8 mouse cellular contexts compared by ENCODE assay signal in the genomic region with DNA sequence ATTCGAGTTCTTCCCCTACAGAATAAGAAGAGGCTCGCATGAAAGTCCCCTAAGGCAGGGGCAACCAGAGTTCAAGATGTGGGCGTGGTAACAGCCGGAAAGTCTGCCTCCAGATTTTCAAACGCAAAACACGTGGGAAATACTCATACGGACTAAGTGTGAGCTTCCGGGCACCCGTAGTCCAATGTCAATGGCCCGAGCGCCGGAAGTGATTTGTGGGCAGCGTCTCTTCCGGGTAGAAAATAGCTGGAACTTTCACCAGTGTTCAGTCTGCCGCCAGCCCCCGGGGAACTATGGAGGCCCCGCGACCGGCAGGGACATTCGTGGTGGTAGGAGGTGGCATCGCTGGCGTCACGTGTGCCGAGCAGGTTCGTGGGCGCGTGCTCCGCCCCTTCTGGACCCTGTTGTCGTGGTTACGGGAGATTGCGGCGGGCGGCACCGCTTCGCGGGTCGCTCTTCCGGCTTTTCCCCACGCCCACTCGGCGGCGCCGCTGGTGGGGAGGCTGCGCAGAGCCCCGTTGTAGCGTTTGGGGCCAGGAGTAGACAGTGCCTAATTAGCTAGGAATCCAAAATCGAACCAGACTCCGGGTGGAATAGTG. TPM values are rescaled to one million over a fixed set of nuclear protein-coding genes. Genes with fewer than 3 reads are reported as not detected.
DNase-seq lines count a peak whose midpoint lies in the region; ATAC-seq and TF ChIP-seq lines count a peak whose summit lies in the region.

A gene (plus strand): TSS at position 215 of the 599 bp plus-strand sequence.

- peak; percentile 95 for ATAC-seq in forebrain, embryonic 11.5 days (replicated peaks; ENCODE audit: low FRiP score)
- peak; percentile 92 for ATAC-seq in heart, postnatal 0 days (ENCODE audit: insufficient read depth, low read depth)
- ATAC-seq in liver, embryonic 16.5 days (ENCODE audit: low read depth) = peak; percentile 92
- ATAC-seq in neural tube, embryonic 13.5 days (ENCODE audit: low read depth) = peak; percentile 97

- H3K4me3 ChIP-seq in CH12.LX (replicated peaks in 1 of 3; ENCODE audit: low read depth in 2 of 3, low read length in 2 of 3, poor library complexity in 1 of 3) = peak within 1 kb of the TSS; percentile 71 to 81 (median 73)
- peak within 1 kb of the TSS; percentile 70 for H3K4me3 ChIP-seq in forebrain, embryonic 11.5 days (ENCODE audit: low read depth, low read length)
- peak within 1 kb of the TSS; percentile 68 for H3K4me3 ChIP-seq in heart, postnatal 0 days (ENCODE audit: low read depth, low read length)
- H3K4me3 ChIP-seq in liver, embryonic 16.5 days (ENCODE audit: low read depth, low read length) = peak within 1 kb of the TSS; percentile 85
- peak within 1 kb of the TSS; percentile 67 for H3K4me3 ChIP-seq in neural tube, embryonic 13.5 days
- H3K4me3 ChIP-seq in testis, adult 2 months (ENCODE audit: control insufficient read depth, low read depth, low read length) = peak within 1 kb of the TSS; percentile 99

- no peak for TF ChIP-seq CTCF in CH12.LX (conservative IDR thresholded peaks at IDR 0.05 in 1 of 2, IDR thresholded peaks at IDR 0.05 in 1 of 2; ENCODE audit: low read depth in 2 of 2, low read length in 2 of 2)
- TF ChIP-seq CTCF in heart, postnatal 0 days (IDR thresholded peaks at IDR 0.05; ENCODE audit: low read depth) = no peak
- TF ChIP-seq CTCF in testis, adult 2 months (IDR thresholded peaks at IDR 0.05; ENCODE audit: control insufficient read depth, insufficient read depth, insufficient replicate concordance, low read depth, low read length) = no peak

- in situ Hi-C loops in CH12.LX (cut with MboI; ENCODE audit: low pct_ligation_motif_present, low pct_unique_long_range_greater_than_20kb, low sequenced_read_pairs) = loop anchor here (25.0 kb wide), 1 partner anchor 167 kb away; a partner anchor contains a TSS

- 1% methylated on average over 48 of the region's 48 CpGs for whole genome bisulfite sequencing in forebrain, embryonic 11.5 days
- under 1% methylated on average over 48 of the region's 48 CpGs for WGBS in heart, postnatal 0 days
- under 1% methylated on average over 48 of the region's 48 CpGs for WGBS in liver, embryonic 16.5 days (ENCODE audit: insufficient replicate concordance)
- under 1% methylated on average over 48 of the region's 48 CpGs for WGBS in neural tube, embryonic 13.5 days

- dilution Hi-C loops in CH12.LX (cut with MboI; ENCODE audit: extremely low pct_ligation_motif_present, extremely low pct_unique_long_range_greater_than_20kb, low sequenced_read_pairs) = no loop called here

- peak; percentile 73 for TF ChIP-seq POLR2A in CH12.LX (IDR thresholded peaks at IDR 0.05; ENCODE audit: low read depth, low read length)
- TF ChIP-seq POLR2A in testis, adult 2 months (IDR thresholded peaks at IDR 0.05; ENCODE audit: control insufficient read depth, low read depth, low read length) = peak; percentile 65; the same call in 1 of the 2 replicates

- H3K4me1 ChIP-seq in CH12.LX (ENCODE audit: control insufficient read depth in 1 of 2, insufficient read depth in 2 of 2) = peaks cover 4 to 17% of the 10 kb centered on the region in 2 experiments
- H3K4me1 ChIP-seq in forebrain, embryonic 11.5 days (replicated peaks; ENCODE audit: control insufficient read depth, insufficient read depth, low read length) = no peaks in the 10 kb centered on the region
- no peaks in the 10 kb centered on the region for H3K4me1 ChIP-seq in heart, postnatal 0 days (ENCODE audit: control insufficient read depth, insufficient read depth)
- H3K4me1 ChIP-seq in liver, embryonic 16.5 days (ENCODE audit: control insufficient read depth, low read depth, low read length) = peaks cover 11% of the 10 kb centered on the region
- H3K4me1 ChIP-seq in neural tube, embryonic 13.5 days (replicated peaks) = peaks cover 13% of the 10 kb centered on the region
- peaks cover 2% of the 10 kb centered on the region; the same call in 1 of the 2 replicates for H3K4me1 ChIP-seq in testis, adult 2 months (ENCODE audit: control insufficient read depth, insufficient read depth, low read length)

- no peaks in the 10 kb centered on the region for H3K27me3 ChIP-seq in CH12.LX (replicated peaks)
- no peaks in the 10 kb centered on the region for H3K27me3 ChIP-seq in forebrain, embryonic 11.5 days (ENCODE audit: control insufficient read depth, insufficient read depth, low read length)
- H3K27me3 ChIP-seq in heart, postnatal 0 days (ENCODE audit: control insufficient read depth, insufficient read depth, low read length) = no peaks in the 10 kb centered on the region
- H3K27me3 ChIP-seq in liver, embryonic 16.5 days (ENCODE audit: control insufficient read depth, insufficient read depth, low read depth, low read length) = no peaks in the 10 kb centered on the region
- H3K27me3 ChIP-seq in neural tube, embryonic 13.5 days = no peaks in the 10 kb centered on the region
- no peaks in the 10 kb centered on the region for H3K27me3 ChIP-seq in testis, adult 2 months (ENCODE audit: control insufficient read depth, insufficient read depth, low read length)

- peak within 1 kb of the TSS; percentile 74 for H3K27ac ChIP-seq in CH12.LX (ENCODE audit: insufficient read depth, low read depth)
- peak within 1 kb of the TSS; percentile 72 for H3K27ac ChIP-seq in forebrain, embryonic 11.5 days (ENCODE audit: low read depth, low read length)
- H3K27ac ChIP-seq in heart, postnatal 0 days (ENCODE audit: low read depth) = peak within 1 kb of the TSS; percentile 48
- H3K27ac ChIP-seq in liver, embryonic 16.5 days (ENCODE audit: low read length) = peak within 1 kb of the TSS; percentile 83
- peak within 1 kb of the TSS; percentile 85 for H3K27ac ChIP-seq in neural tube, embryonic 13.5 days (replicated peaks)
- H3K27ac ChIP-seq in testis, adult 2 months (ENCODE audit: control insufficient read depth, insufficient read depth, low read depth, low read length) = peak within 1 kb of the TSS; percentile 94

- DNase-seq in CH12.LX (ENCODE audit: extremely low read depth) = peak; percentile 96
- peak; percentile 73 for DNase-seq in c-Kit-positive CD71-positive TER-119-negative erythroid progenitor cells, embryonic 14.5 days (ENCODE audit: low read depth)
- peak; percentile 91 for DNase-seq in forebrain, embryonic 11.5 days (ENCODE audit: low spot score)
- DNase-seq in heart, postnatal 0 days (ENCODE audit: low spot score) = peak; percentile 92
- DNase-seq in kidney, postnatal 4 days = peak; percentile 85 to 92

- TF ChIP-seq RAD21 in CH12.LX (IDR thresholded peaks at IDR 0.05; ENCODE audit: low read depth, low read length) = no peak

- TF ChIP-seq EP300 in CH12.LX (IDR thresholded peaks at IDR 0.05; ENCODE audit: low read length) = no peak
- TF ChIP-seq EP300 in heart, postnatal 0 days (IDR thresholded peaks at IDR 0.05; ENCODE audit: low read depth) = no peak

- H3K9ac ChIP-seq in CH12.LX (ENCODE audit: insufficient read depth, low read depth) = peak within 1 kb of the TSS; percentile 62
- peak within 1 kb of the TSS; percentile 64 for H3K9ac ChIP-seq in forebrain, embryonic 11.5 days (ENCODE audit: low read length)
- peak within 1 kb of the TSS; percentile 42 for H3K9ac ChIP-seq in heart, postnatal 0 days (replicated peaks; ENCODE audit: low read depth, low read length)
- peak within 1 kb of the TSS; percentile 75 for H3K9ac ChIP-seq in liver, embryonic 16.5 days (ENCODE audit: low read depth, low read length)
- peak within 1 kb of the TSS; percentile 73 for H3K9ac ChIP-seq in neural tube, embryonic 13.5 days

- no peaks in the 10 kb centered on the region for H3K9me3 ChIP-seq in CH12.LX (replicated peaks; ENCODE audit: low read length)
- H3K9me3 ChIP-seq in forebrain, embryonic 11.5 days (ENCODE audit: control insufficient read depth, low read length) = no peaks in the 10 kb centered on the region
- H3K9me3 ChIP-seq in heart, postnatal 0 days (replicated peaks; ENCODE audit: control insufficient read depth, low read length) = no peaks in the 10 kb centered on the region
- H3K9me3 ChIP-seq in liver, embryonic 16.5 days (replicated peaks; ENCODE audit: control insufficient read depth, low read length) = no peaks in the 10 kb centered on the region
- no peaks in the 10 kb centered on the region for H3K9me3 ChIP-seq in neural tube, embryonic 13.5 days

- H3K4me2 ChIP-seq in CH12.LX (ENCODE audit: insufficient read depth, low read depth, poor library complexity, severe bottlenecking) = peak within 1 kb of the TSS; percentile 97
- H3K4me2 ChIP-seq in forebrain, embryonic 11.5 days (ENCODE audit: low read depth, low read length, severe bottlenecking) = peak within 1 kb of the TSS; percentile 51
- H3K4me2 ChIP-seq in heart, postnatal 0 days (ENCODE audit: low read depth, low read length) = peak within 1 kb of the TSS; percentile 70
- H3K4me2 ChIP-seq in liver, embryonic 16.5 days (ENCODE audit: low read depth, low read length) = peak within 1 kb of the TSS; percentile 69
- H3K4me2 ChIP-seq in neural tube, embryonic 13.5 days = peak within 1 kb of the TSS; percentile 63

- H3K79me2 ChIP-seq in CH12.LX (replicated peaks; ENCODE audit: control insufficient read depth, extremely low read depth, insufficient read depth, poor library complexity, severe bottlenecking) = no peaks in the 10 kb centered on the region

- peaks cover 14 to 29% of the 10 kb centered on the region in 2 experiments for H3K36me3 ChIP-seq in CH12.LX (replicated peaks in 1 of 2; ENCODE audit: control insufficient read depth in 1 of 2, insufficient read depth in 1 of 2, low read length in 1 of 2)
- H3K36me3 ChIP-seq in forebrain, embryonic 11.5 days (ENCODE audit: control insufficient read depth, insufficient read depth, low read length) = no peaks in the 10 kb centered on the region
- peaks cover 19% of the 10 kb centered on the region for H3K36me3 ChIP-seq in heart, postnatal 0 days (replicated peaks; ENCODE audit: control insufficient read depth, insufficient read depth, low read length)
- no peaks in the 10 kb centered on the region for H3K36me3 ChIP-seq in liver, embryonic 16.5 days (ENCODE audit: control insufficient read depth, insufficient read depth)
- peaks cover 26% of the 10 kb centered on the region for H3K36me3 ChIP-seq in neural tube, embryonic 13.5 days
- no peaks in the 10 kb centered on the region; the same call in 1 of the 2 replicates for H3K36me3 ChIP-seq in testis, adult 2 months (ENCODE audit: control insufficient read depth, insufficient read depth, low read length)

TF ChIP-seq in CH12.LX, 34 proteins besides CTCF, POLR2A, EP300 and RAD21 (continues in another document):
- peak; percentile 54; the same call in 1 of the 2 replicates for TF ChIP-seq USF2 (conservative IDR thresholded peaks at IDR 0.05; ENCODE audit: low read depth, low read length)

RNA-seq across cellular contexts. Expression of the gene that starts here (rescaled TPM):
- total RNA-seq in CH12.LX (2012; rRNA removed) (7.9 and 8.0 TPM in 2 replicates), CH12.LX (2014; rRNA removed) (11.2 and 13.0 TPM in 2 replicates)
- 11.5 and 13.3 TPM in 2 replicates for polyA plus RNA-seq in CH12.LX (2012; ENCODE audit: insufficient read length, low read depth)
- polyA plus RNA-seq in forebrain, embryonic 11.5 days (2014; fragmentation: Nextera tagmentation; extraction: Ambion mirVana) = 19.6 and 21.4 TPM in 2 replicates
- total RNA-seq in heart, postnatal 0 days (2014; rRNA removed; ENCODE audit: low replicate concordance) = 6.1 and 6.7 TPM in 2 replicates
- 14.7 and 14.8 TPM in 2 replicates for polyA plus RNA-seq in heart, postnatal 0 days (2015; fragmentation: Nextera tagmentation; extraction: Ambion mirVana)
- polyA plus RNA-seq in liver, embryonic 16.5 days (2015; fragmentation: Nextera tagmentation; extraction: Ambion mirVana) = 5.6 and 6.3 TPM in 2 replicates
- polyA plus RNA-seq in neural tube, embryonic 13.5 days (2015; fragmentation: Nextera tagmentation; extraction: Ambion mirVana) = 21.5 and 23.2 TPM in 2 replicates
- polyA plus RNA-seq in testis, adult 2 months (2012; rRNA removed) = 5.8 and 6.3 TPM in 2 replicates

Comparison
In these comparisons a context has a peak if more than half of its experiments do, and no peak if none do; other contexts are left out.
1. Peak in every context shown above with its lines: DNase-seq, ATAC-seq, H3K4me3 ChIP-seq and H3K27ac ChIP-seq.